Mouse (Mus musculus) thymus, adult 2 months (tissue): ENCODE measurements around the gene Clmn. TPM values are rescaled to one million over a fixed set of nuclear protein-coding genes. Genes with fewer than 3 reads are reported as not detected.
A peak's percentile ranks its signal among the peaks of the same experiment; 100 is the strongest.

Experiments used
- DNase-seq: peaks from one replicate; pipeline ENCODE4 v3.0.0; 2021
- H3K27ac ChIP-seq: fragments of 200-500 bp; 2 replicates; pipeline ENCODE4 v1.5.1; 2012; ENCODE audit warnings: low read length, control low read depth; ENCODE audit not compliant: control insufficient read depth, insufficient read depth
- H3K27me3 ChIP-seq: fragments of 200-500 bp; 2 replicates; pipeline ENCODE4 v1.6.1; 2012; ENCODE audit warnings: mild to moderate bottlenecking, low read length, moderate library complexity, mixed read lengths; ENCODE audit not compliant: control insufficient read depth, insufficient read depth
- H3K36me3 ChIP-seq: fragments of 200-500 bp; 2 replicates; pipeline ENCODE4 v1.6.1; 2012; ENCODE audit warnings: mild to moderate bottlenecking, low read length, moderate library complexity; ENCODE audit not compliant: control insufficient read depth, insufficient read depth
- H3K4me1 ChIP-seq: fragments of 200-500 bp; replicated peaks from 2 replicates; pipeline ENCODE4 v1.6.1; 2012; ENCODE audit warnings: low read length; ENCODE audit not compliant: control insufficient read depth, insufficient read depth
- H3K4me3 ChIP-seq: fragments of 200-500 bp; 2 replicates; pipeline ENCODE4 v1.5.1; 2012; ENCODE audit warnings: mild to moderate bottlenecking, low read length, control low read depth, moderate library complexity; ENCODE audit not compliant: control insufficient read depth, insufficient read depth
- CTCF ChIP-seq: fragments of 200-500 bp; IDR thresholded peaks from 2 replicates; pipeline ENCODE4 v1.5.1; 2012; ENCODE audit warnings: mild to moderate bottlenecking, control low read depth, low read length, moderate library complexity, borderline replicate concordance; ENCODE audit not compliant: control insufficient read depth, poor library complexity, insufficient read depth; ENCODE audit errors: extremely low read depth
- POLR2A ChIP-seq: fragments of 200-500 bp; IDR thresholded peaks from 2 replicates; pipeline ENCODE4 v1.6.1; 2012; ENCODE audit warnings: mild to moderate bottlenecking, low read length, control low read depth, moderate library complexity; ENCODE audit not compliant: control insufficient read depth, poor library complexity, insufficient read depth; ENCODE audit errors: extremely low read depth
- WGBS: fragments of 180-500 bp; shearing (Covaris S2); methylation state at CpG from one replicate; pipeline ENCODE4 v1.1.7; 2018; 5-methylcytosine and 5-hydroxymethylcytosine counted together
- polyA plus RNA-seq: library from polyadenylated mRNA; depleted of rRNA; stranded (reverse); fragments of >200 nt; gene quantifications from 2 replicates; pipeline ENCODE4 v1.2.3, GENCODE M21; 2012

Gene Clmn
- polyA plus RNA-seq, 1 experiment = 1.0 TPM

DNA sequence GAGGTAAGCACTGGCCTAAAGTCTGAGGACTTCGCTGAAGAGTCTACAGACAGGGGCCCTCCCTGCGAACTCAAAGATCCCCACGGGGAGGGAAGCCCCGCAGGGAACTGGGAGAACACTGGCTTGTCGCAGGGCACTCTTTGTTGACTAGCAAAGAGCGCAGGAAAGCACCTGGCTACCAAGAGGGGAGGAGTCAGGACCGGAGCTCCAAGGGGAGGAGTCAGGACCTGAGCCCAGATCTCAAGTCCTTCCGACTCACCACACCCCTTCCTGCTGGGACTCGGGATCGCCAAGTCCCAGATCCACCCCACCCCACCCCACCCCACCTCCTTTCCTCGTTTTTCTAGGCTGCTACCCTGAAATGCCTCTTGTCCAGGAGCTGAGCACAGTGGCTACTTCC is 19.2 kb downstream of the Clmn start:
- TF ChIP-seq CTCF (no peak), POLR2A (no peak)
- Histone ChIP-seq H3K27me3 (no peaks in the 10 kb centered on the region), H3K4me3 (no peak overlapping the region), H3K4me1 (no peaks in the 10 kb centered on the region), H3K36me3 (no peaks in the 10 kb centered on the region), H3K27ac (no peak overlapping the region)
- WGBS = 22% methylated on average over 11 of the region's 11 CpGs
- DNase-seq = no peak

DNA sequence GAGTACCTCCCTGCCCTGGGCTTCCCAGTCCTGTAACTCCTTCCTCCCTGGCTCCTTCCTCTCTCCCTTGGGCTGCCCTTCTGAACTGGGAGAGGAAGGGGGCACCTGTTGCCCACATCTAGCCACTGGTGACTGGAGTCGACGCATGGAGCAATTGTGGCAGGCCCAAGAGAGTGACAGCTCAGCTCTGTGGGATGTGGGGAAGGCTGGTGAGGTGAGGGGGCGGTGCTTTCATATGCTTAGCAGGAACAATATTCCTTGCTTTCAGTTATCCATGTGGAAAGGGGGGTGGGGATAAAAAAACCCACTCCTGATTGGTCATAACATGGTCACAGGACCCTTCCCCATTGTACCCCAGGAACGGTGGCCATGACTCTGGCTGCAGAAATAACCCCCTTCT is 19.9 kb downstream of the Clmn start:
- TF ChIP-seq POLR2A (no peak), CTCF (no peak)
- H3K27ac ChIP-seq = no peak overlapping the region
- no peaks in the 10 kb centered on the region for H3K27me3 ChIP-seq
- H3K4me1 ChIP-seq = no peaks in the 10 kb centered on the region
- H3K4me3 ChIP-seq = no peak overlapping the region
- no peak for DNase-seq
- H3K36me3 ChIP-seq = no peaks in the 10 kb centered on the region
- 85% methylated on average over 4 of the region's 4 CpGs for WGBS

DNA sequence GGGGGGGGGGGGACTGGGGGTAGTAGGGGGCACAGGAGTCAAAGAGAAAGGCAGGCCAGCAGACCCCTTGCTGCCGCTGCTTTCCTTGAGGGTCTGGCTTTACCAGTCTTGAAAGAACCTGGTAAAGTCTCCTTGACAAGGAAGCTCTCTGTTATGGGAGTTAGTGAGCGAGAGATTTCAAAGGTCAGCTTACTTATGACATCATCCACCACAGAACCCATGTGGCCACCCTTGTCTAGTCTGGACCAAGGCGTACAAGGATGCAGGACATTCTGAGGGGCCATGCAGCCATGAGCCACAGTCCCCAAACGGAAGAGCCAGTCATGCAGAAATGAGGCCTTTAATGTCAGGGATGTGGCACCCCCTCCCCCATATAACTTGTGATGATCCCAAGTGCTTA is 20.6 kb downstream of the Clmn start:
- WGBS = 91% methylated on average over 4 of the region's 4 CpGs
- Histone ChIP-seq H3K36me3 (no peaks in the 10 kb centered on the region), H3K4me3 (no peak overlapping the region), H3K4me1 (no peaks in the 10 kb centered on the region), H3K27ac (no peak overlapping the region), H3K27me3 (no peaks in the 10 kb centered on the region)
- TF ChIP-seq POLR2A (no peak), CTCF (no peak)
- no peak for DNase-seq

DNA sequence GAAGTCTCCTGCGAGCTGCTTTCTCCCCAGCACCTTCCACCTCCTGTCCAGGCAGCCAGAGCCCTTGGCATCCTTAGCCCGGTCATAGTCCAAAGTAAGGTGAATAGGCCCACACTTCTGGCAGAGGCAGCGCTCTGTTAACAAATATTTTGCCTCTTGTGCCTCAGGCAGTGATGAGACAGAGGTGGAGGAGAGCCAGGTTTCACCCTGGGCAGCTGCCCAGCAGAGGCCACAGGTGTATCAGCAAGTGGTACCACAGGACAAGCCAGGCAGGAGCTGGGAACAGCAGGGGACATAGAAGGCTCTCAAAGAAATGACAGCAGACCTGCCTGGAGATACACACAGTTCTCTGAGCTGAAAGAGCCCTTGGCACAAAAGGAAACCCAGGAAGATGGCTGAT is 23.6 kb downstream of the Clmn start:
- WGBS = 96% methylated on average over 3 of the region's 3 CpGs
- Histone ChIP-seq H3K36me3 (no peaks in the 10 kb centered on the region), H3K27me3 (no peaks in the 10 kb centered on the region), H3K4me1 (no peaks in the 10 kb centered on the region), H3K4me3 (no peak overlapping the region), H3K27ac (no peak overlapping the region)
- TF ChIP-seq CTCF (no peak), POLR2A (no peak)
- DNase-seq = no peak

DNA sequence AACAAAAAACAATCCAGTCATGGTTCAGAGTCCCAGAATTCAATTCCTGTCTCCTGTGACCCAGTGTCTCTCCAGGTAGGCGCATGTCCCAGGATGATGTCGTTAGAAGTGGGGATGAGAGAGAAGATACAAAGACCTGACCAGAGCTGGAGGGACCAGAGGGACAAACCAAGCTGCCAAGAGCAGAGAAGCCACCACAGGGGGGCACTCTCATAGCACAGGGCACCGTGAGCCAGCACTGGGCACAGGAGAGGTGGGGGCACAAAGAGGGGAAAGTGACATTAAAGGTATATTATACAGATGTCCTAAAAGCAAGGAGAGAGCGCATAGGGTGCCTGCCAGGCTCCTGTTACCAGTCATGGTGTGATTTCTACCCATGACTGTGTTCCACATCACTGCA is 25.9 kb downstream of the Clmn start:
- Histone ChIP-seq H3K4me1 (no peaks in the 10 kb centered on the region), H3K4me3 (no peak overlapping the region), H3K27me3 (no peaks in the 10 kb centered on the region), H3K36me3 (no peaks in the 10 kb centered on the region), H3K27ac (no peak overlapping the region)
- 74% methylated on average over 4 of the region's 4 CpGs for WGBS
- peak; percentile 11 for DNase-seq
- TF ChIP-seq POLR2A (no peak), CTCF (no peak)

DNA sequence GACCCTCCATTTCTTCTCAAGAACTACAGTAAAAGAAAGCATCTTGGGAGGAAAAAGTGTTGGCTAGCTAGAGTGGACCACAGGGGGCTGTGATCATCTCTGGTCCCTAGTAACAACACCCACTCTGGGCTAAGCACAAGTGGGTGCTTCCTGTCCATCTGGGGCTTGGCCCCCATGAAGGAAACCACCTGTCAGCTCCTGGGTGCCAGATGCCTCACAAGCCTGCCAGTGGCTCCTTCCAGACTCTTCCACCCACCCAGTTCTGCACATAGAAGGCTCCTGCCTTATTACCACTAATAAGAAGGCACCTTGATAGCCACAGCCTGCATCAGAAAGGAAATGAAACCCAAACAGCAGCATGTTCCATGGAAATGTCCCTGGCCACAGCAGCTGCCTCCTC is 26.4 kb downstream of the Clmn start:
- H3K27ac ChIP-seq = no peak overlapping the region
- H3K4me1 ChIP-seq = no peaks in the 10 kb centered on the region
- H3K4me3 ChIP-seq = no peak overlapping the region
- no peak for DNase-seq
- H3K36me3 ChIP-seq = no peaks in the 10 kb centered on the region
- TF ChIP-seq POLR2A = no peak
- no peak for TF ChIP-seq CTCF
- no peaks in the 10 kb centered on the region for H3K27me3 ChIP-seq

DNA sequence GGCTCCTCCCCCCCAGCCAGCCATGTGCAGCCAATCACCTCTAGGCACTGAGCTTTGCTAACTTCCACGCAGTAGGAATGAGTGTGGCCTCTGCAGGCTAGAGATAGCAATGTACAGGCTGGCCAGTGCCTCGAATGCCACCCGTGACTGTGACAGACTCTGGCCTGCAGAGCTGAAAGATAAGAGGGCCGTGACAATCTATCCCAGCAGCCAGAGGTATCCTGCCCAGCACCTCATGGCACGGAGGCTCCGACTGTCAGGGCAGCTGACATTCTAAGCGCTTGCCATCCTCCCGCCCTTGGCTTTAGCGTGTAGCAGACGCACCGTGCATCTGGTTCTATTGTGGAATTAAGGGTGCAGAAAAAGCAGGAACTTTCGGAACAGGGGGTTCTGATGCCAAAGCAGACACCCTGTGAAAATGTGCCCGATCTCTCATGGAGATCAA is 26.9 kb downstream of the Clmn start:
- DNase-seq = no peak
- Histone ChIP-seq H3K4me1 (no peaks in the 10 kb centered on the region), H3K27ac (no peak overlapping the region), H3K36me3 (no peaks in the 10 kb centered on the region), H3K4me3 (no peak overlapping the region), H3K27me3 (no peaks in the 10 kb centered on the region)
- no peak for TF ChIP-seq POLR2A
- no peak for TF ChIP-seq CTCF
- WGBS = 85% methylated on average over 13 of the region's 13 CpGs
